Mouse (Mus musculus): Measurements from ENCODE around the gene Fosb.
A peak's percentile ranks its signal among the peaks of the same experiment; 100 is the strongest.
"Not testable (repeated sequence)": the region's sequence is repeated elsewhere in the genome, so short reads cannot be mapped to it uniquely, and the experiment has no call there.

Fosb gene

DNA sequence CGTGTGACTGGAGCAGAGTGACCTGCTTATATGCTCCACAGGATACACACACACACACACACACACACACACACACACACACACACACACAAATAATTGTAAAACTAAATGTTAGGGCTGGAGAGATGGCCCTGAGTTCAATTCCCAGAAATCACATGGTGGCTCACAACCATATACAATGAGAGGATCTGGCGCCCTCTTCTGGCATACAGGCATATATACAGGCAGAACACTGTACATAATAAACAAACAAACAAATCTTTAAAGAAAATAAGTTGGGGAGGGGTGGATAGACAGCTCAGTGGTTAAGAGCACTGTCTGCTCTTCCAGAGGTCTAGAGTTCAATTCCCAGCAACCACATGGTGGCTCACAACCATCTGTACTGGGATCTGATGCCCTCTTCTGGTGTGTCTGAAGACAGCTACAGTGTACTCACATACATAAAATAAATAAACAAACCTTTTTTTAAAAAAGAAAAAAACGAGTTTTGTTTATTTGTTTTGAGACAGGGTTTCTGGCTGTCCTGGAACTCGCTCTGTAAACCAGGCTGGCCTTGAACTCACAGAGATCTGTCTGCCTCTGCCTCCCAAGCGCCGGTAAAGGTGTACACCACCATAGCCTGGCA, 28.1 kb downstream of the Fosb start:
- DNase-seq (ENCODE audit: low read depth, low spot score) = not testable (repeated sequence)

DNA sequence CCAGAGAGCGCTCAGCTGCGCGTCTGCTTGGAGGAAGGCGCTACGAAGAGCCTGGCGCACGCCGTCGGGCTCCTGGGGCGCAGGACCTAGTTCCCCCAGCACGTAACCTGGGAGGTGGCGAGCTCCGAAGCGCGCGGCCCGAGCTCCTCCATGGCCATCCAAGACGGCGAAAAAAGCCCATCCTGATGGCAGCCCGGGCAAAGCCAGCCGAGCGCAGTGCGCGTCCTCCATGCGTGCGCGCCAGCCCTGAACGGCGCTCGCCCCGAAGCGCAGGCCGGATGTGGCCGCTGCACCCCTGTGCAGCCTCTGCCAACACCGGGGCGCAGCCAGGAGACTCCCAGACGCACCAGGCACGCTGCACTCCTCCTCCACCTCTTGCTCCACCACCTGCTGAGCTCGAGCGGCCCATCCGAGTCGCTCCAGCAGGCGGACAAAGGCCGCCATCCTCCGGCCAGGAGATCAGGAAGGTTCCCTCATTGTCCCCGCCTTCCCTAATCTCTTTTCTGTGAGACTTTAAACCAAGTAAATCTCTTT, 30.2 kb downstream of the Fosb start, which contains the start of gene Ppm1n:
TSS of gene Ppm1n (minus strand) at position 484 of the 534 bp plus-strand sequence.
- no peak for DNase-seq (ENCODE audit: low read depth, low spot score)

DNA sequence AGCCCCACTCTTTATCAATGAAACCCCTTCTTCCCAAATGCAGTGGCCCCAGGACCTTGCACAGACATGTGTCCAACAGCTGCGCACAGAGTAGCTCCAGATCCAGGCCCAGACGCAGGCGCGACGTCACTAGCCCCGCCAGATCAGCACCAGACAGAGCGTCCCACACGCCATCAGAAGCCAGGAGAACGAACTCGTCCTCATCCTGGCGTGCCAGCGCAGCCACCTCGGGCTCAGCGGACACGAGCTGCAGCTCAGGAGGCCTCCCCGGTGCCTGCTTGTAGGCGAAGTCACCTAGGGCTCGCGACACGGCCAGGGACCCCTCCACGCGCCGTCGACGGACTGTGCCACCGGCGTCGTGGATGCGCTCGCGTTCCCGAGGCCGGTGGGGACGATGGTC, 30.8 kb downstream of the Fosb start:
- no peak for DNase-seq (ENCODE audit: low read depth, low spot score)

DNA sequence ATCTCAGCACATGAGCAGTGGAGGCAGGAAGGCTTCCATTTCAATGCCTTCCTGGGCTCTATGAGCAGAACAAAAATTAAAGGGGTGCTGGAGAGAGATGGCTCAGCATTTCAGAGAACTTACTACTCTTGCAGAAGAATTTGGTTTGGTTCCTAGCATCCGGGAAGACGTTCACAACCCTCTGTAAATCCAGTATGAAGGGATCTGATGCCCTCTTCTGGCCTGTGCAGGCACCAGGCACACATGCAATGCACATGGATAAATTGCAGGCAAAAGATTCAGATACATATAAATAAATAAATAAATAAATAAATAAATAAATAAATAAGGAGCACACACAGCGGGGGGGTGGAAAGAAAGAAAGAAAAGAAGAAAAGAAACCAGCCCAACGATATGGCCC, 33.6 kb downstream of the Fosb start:
- no peak for DNase-seq (ENCODE audit: low read depth, low spot score)

DNA sequence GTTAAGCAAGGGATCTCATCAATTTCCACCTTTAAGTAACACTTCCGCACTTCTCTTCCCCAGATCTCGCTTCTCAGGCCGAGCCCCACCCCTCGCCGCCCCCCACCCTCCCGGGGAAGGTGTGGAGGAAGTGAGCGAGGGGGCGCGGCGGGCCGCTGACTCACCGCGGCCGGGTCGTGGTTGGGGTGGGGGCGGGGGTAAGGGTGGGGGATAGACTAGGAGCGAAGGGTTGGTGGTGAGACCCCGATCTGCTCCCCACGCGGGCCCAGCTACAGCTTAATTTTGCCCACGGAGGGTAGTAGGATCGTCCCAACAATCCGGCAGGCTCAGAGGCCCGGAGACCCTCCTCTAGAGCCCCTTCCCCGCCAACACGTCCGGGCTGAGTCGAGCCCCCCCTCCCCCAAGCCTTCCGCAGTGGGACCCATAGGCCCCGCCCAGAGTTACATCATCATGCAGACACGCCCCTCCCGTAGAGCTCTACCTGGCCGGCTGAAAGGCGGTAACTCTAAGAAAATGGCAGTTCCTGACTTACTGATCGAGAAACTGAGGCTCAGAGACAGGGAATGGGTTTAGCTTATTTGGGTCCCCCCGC, 37.6 kb downstream of the Fosb start:
- DNase-seq (ENCODE audit: low read depth, low spot score) = no peak

DNA sequence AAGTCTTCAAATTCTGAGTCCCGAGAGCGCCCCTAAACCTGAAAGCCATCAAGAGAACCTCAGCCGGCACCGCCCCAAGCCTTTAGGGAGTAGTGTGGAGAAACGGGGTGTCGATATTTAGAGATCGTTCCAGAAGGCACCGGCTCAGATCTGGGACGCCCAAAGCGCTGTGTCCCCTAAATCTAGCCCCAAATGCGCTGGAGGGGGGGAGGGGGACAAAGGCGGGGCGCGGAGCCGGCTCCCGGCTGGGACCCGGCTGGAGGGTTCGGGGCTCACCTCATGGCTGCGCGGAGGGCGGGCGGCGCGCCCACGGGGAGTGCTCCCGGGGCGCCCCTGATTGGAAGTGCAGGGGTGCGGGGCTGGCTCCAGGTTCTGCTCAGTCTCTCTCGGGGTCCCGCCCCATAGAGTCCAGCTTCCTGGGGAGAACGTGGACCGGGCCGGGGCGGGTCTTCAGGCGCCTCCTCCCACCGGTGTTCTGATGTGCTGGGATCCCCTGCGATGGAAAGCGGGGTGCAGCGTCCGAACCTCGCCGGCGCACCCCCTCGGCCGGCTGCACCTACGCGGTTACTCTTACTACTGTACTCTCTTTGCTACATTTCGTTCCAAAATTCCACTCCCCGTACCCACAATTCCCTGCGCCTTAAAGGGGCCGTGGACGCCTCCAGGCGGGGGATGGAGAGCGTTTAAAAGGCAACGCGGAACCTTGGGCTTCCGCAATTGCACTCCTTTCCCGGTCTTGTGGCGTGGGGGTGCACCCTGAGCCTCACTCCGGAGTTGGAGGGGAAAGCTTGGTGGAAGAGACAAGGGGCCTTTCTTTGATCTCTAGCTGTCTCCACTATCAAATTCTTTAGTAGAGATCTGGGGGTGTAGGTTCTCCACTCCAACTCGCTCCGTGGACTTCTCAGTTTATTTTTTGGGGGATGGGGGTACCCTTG, 38.3 kb downstream of the Fosb start, which contains the start of gene Vasp:
TSS of gene Vasp (minus strand) at position 580 of the 935 bp plus-strand sequence.
- DNase-seq (ENCODE audit: low read depth, low spot score) = peak; percentile 74

DNA sequence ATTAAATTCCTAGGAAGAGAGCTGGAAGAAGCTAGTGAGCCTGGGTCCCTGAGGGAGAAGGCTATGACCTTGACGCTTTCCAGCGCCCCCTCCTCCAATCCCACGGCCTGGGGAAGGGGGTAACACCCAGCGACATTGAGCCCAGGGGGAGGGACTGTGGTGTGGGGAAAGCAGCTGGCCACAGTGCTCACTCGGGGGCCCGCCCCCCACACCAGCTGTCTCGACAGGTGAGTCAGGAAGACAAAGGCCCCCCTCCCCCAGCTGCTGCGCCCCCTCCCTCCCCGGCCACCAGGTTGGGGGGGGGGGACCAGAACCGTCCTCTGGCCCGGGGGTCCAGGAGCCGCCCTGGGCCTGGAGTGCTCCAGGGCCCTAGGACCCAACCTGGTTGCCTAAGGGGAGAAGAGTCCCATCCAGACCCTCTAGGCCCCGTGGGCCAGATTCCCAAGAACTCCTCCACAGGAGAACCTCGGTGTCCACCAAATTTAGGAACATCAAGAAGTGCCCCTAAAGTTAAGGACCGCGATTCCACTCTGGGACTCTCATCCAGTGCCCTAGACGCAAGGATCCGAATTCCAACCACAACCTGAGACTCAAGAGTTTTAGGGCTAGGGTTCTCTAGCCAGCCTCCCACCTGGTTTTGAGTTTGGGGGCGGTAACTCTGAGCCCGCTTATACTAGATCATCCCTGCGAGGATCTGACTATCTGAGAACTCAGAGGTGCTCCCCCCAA, 39.2 kb downstream of the Fosb start:
- DNase-seq (ENCODE audit: low read depth, low spot score) = no peak

DNA sequence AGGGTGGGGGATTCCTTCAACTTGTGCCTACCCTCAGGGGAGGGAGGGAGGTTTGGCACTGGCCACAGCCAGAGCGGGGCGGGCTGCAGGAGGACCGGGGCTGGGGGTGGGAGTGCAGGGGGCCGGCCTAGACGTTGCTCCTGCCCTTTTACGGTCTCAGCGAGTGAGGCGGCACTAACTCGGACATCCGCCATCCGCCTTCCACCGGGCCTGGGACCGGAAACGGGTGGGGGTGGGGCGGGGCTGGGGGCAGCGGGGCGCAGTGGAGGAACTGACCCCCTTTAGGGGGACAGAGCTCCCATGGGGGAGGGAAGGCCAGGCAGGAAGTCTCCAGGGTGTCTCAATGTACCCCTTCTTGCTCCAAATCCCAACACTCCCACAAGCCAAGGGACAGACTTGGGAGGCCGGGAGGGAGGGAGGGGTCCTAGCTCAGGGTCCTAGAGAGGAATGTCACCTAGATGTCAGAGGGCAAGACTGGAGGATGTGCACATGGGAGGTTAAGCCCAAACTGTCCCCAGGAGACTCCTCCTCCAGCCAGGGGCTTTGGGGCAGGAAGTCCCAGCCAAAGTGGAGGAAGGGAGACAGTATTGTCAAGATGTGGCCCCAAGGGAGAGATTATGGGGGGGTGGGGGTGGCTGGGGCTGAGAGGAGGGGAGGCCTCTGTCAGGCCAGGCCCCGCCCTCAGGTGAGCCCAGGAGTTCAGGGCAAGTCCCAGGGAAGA, 40.0 kb downstream of the Fosb start:
- no peak for DNase-seq (ENCODE audit: low read depth, low spot score)

DNA sequence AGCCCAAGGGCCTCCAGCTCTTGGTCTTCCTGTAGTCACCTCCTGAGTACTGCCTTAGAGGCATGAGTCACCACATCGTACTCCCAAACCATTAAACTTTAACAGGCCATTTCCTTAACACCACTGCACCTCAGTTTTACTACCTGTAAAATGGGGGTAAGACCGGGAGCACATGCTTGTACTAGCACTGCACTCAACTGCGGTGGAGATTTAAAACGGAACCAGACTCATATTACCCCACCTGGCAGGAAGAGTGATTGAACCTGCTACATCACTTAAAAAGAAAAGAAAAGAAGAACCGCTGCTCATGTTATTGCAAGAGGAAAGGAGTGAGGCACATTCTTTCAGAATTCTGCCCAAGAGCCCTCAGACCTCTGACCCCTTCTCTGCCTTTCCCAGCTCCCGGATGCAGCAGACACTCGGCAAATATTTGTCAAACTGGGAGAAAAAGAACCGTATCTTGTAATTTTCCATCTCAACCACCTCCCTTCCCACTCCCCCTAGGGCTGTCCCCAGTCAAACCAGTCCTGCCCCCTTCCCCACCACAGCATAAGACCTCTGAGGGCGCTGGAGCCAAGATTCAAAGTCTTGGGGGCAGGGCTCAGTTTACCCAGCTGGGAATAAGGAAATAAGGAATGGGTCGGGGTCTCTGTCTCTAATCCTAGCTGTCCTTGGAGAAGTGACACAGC, 40.7 kb downstream of the Fosb start:
- DNase-seq (ENCODE audit: low read depth, low spot score) = no peak

DNA sequence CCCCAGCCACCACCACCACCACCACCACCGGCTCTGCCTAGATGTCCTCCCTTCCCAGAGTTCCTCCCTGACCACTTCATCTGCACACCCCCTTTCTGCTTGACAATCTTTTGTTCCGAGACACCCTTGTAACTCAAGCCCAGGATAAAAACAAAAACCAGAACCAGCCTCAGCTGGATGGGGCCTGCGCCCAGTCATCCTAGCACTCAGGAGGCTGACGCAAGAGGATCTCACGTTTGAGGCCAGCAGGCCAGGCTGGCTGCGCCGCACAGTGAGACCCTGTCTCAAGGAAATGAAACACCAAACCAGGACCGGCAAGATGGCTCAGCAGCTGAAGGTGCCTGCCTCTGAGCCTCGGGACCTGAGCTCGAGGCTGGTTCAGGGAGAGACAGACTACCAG, 42.8 kb downstream of the Fosb start:
- DNase-seq (ENCODE audit: low read depth, low spot score) = no peak

DNA sequence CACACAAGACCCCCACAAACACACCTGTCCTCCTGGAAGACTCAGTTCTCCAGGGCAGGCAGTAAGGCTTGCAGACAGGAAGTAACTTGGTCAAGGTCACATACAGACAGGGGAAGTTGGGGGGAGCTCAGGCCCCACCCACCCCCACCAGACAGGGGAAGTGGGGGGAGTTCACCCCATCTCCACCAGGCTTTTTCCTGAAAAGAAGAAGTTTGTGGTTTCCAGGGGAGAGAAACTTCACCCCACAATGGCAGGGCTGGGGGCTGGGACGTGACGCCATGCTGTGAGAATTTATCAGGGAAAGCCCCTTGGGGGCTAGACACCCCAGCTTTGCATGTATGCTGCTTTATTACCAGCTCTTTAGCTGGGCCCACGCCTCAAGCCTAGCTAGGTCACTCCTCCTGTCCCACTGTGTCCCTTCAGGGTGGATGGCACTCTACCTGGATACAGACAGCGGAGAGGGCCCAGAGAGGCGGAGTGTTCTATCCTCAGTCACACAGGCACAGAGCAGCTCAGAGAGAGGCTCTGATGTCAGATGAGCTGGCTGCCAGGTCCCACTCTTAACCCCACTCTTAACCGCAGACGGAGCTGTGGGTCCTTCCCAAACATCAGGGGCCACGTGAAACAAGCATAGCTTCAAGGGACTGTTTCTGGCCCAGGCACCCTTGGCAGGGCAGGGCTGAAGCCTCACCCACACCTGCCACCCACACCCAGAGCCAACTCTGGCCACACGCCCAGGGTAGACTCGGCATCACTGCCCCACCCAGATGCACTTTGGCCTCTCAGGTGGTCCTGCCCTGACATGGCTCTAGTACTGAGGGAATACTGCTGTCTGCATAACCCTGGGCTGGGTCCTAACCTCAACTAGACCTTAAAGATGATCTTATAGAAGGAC, 43.7 kb downstream of the Fosb start:
- no peak for DNase-seq (ENCODE audit: low read depth, low spot score)

DNA sequence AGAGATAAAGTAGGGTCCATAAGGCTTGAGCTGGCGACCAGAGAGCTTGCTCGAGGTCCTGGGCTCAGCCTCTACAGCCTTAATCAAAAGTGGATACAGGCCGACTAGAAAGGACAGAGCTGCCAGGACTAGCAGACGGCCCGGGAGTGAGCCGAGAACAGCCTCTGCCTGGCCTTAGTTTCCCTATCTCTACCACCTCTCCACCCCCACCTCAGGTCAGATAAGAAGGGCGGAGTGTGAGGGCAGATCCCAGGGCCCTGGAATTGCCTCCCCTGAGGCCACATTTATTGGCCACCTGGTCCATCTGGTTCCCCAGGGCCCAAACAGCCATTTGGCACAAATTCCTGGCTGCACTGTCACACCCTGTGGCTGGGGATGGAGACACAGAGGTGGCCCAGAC, 44.7 kb downstream of the Fosb start:
- DNase-seq (ENCODE audit: low read depth, low spot score) = no peak

DNA sequence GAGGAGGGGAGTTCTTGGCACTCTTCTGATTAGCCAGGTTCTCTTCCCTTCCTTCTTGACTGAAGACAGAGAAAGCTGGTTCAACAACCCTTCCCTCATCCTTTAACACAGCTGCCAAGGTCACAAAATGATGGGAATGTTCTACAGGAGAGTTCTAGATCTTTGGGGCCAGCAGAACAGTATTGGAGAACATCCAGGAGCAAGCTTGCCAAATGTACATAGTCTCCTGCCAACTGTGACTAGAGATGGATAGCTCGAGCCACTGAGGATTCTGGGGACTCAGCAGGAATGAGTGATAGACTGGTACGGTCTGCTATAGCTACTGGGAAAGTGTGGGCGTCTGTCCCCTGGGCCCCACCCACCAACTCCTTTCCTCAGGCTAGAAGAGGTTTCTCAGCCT, 51.5 kb downstream of the Fosb start:
- no peak for DNase-seq (ENCODE audit: low read depth, low spot score)

DNA sequence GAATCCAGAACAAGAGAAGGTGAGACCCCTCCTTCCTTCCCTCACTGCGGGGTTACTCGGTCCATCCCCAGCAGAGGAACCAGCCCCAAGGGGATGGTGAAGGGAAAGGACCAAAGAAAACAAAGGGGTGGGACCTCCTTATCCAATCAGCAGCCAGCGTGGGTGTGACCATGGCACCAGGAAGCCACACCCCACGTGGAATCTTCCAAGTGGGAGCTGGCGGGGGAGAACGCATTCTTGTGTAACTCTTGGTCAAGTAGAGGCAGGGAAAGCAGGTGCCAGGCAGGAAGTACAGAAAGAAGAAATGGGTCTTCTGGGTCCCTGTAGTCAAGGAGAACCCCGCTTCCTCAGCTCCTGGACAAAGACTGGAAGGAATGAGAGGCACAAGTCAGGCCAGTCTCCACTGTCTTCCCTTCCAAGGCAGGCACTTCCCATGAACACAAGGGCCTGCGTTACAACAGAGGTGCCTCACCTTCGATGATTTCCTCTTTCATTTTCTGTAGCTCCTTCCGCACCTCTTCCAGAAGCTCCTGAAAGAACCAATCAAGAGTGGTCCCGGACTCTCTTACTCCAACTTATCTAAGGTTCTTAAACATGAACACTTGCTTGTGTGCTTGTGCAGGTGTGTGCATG, 52.3 kb downstream of the Fosb start:
- DNase-seq (ENCODE audit: low read depth, low spot score) = peak; percentile 89

DNA sequence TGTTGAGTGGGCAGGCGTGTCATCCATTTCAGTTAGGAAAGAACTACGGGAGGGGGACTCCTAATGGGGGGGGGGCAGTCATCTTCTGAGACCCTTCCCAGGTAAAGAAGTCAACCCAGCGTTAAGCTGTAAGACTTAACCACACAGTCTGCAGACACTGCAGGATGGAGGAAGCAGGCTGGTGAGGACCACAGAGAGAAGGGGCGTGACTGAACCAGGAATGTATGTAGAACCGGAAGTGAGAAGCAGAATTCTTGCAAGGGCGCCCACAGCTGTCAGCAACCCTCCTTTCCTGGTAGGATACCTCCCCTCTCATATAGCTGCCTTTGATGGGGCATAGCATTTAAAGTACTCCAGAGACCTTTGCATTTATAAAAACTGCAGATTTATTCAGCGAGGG, 53.3 kb downstream of the Fosb start:
- no peak for DNase-seq (ENCODE audit: low read depth, low spot score)

DNA sequence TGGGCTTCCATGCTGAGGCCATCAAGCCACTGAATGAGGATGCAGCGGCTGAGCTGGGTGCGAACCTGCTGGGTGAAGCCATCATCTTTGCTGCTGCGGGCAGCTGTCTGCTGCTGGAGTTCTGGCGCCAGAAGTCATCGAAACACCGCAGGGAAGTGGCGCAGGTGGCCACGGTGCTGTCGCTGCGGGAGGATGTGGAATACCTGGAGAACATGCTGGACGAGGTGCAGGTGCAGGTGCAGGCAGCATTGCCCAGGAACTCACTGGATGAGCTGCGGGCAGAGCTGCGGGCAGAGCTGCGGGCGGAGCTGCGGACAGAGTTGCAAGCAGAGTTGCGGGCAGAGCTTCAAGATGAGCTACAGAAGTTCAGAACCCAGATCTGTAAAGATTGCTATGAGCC, 54.5 kb downstream of the Fosb start:
- no peak for DNase-seq (ENCODE audit: low read depth, low spot score)

DNA sequence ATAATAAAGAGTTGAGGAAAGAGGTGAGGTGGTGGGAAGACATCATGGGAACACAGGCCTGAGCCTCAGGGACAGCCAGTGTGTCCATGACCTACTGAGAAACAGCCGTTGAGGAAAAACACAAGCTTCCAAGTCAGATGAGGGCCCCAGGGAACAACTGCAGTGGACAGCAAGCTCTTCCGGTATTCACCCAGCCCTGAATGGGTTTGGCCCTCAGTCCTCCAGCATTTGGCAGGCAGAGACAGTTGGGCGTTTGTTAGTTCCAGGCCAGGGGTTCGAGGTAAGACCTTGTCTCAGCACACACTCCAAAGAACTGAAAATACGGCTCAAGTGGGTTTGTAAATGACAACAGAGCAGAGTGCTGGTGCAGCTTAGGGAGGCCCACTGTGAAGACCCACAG, 56.4 kb downstream of the Fosb start:
- no peak for DNase-seq (ENCODE audit: low read depth, low spot score)

All from c-Kit-negative CD71-positive TER-119-positive erythroid progenitor cells, embryonic 14.5 days (primary cell).